Mouse (Mus musculus): ENCODE data around the gene Tuba1c. TPM values are rescaled to one million over a fixed set of nuclear protein-coding genes. Genes with fewer than 3 reads are reported as not detected.

Tuba1c gene
- total and polyA plus RNA-seq, 2 experiments from 2014 or later: 16.4 to 24.9 TPM

- no peak for TF ChIP-seq CTCF (IDR thresholded peaks at IDR 0.05; ENCODE audit: low read depth)
- DNase-seq (no peak), ATAC-seq (no peak)
- H3K9ac ChIP-seq: no peak overlapping the region
- H3K4me2 ChIP-seq (ENCODE audit: low read depth): no peak overlapping the region
- H3K9me3 ChIP-seq (ENCODE audit: low read length): no peaks in the 10 kb centered on the region
- H3K36me3 ChIP-seq (ENCODE audit: insufficient read depth): no peaks in the 10 kb centered on the region
- 83% methylated on average over 4 of the region's 4 CpGs for WGBS
- H3K4me3 ChIP-seq (ENCODE audit: low read depth, low read length): no peak overlapping the region
- H3K27me3 ChIP-seq (ENCODE audit: insufficient read depth, low read length): no peaks in the 10 kb centered on the region; the same call in 1 of the 2 replicates
- no peak overlapping the region for H3K27ac ChIP-seq (ENCODE audit: low read depth, low read length)
- H3K4me1 ChIP-seq (ENCODE audit: insufficient read depth): no peaks in the 10 kb centered on the region
Observed at GRCm38 (mm10) chr15:99031388-99031675, 1.6 kb downstream of the Tuba1c start.

DNA sequence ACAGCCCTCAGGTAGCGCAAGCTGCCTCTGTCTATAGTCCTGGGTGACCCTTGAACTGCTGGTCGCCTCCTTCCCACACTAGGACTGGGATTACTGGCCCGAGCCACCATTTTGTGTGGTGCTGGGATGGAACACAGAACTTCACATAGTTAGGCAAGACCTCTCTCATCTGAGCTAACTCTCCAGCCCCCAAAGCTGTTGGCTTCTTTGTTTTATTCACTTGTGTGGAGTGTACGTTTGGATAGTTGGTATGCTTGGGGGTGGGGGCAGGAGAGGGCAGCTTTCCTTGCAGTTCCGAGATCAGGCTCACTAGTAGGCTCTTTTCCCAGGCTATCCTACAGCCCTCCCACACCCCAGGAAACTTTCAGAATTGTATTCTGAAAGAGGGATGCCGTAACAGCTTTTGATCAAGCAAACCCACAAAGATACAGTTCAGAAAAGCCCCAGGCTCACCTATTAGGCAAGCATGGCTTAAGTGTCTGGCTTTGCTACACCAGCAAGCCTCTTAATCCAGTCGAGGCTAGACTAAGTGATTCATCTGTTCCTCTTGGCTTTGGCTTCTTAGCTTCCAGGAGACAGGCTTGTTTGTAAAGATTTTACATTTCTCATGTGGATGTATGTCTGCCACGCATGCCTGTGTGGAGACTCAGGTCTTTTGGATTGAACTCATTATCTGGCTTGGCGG, 2.5 kb downstream of the Tuba1c start:
- Histone ChIP-seq H3K4me1 (ENCODE audit: insufficient read depth) (no peaks in the 10 kb centered on the region), H3K4me3 (ENCODE audit: low read depth, low read length) (no peak overlapping the region), H3K36me3 (ENCODE audit: insufficient read depth) (no peaks in the 10 kb centered on the region), H3K9me3 (ENCODE audit: low read length) (no peaks in the 10 kb centered on the region), H3K27ac (ENCODE audit: low read depth, low read length) (no peak overlapping the region), H3K4me2 (ENCODE audit: low read depth) (no peak overlapping the region), H3K9ac (no peak overlapping the region), H3K27me3 (ENCODE audit: insufficient read depth, low read length) (no peaks in the 10 kb centered on the region; the same call in 1 of the 2 replicates)
- TF ChIP-seq CTCF (IDR thresholded peaks at IDR 0.05; ENCODE audit: low read depth): no peak
- no peak for DNase-seq
- no peak for ATAC-seq
- 70% methylated on average over 9 of the region's 9 CpGs for WGBS

- WGBS: 82% methylated on average over 7 of the region's 7 CpGs
- no peaks in the 10 kb centered on the region for H3K36me3 ChIP-seq (ENCODE audit: insufficient read depth)
Observed at GRCm38 (mm10) chr15:99032726-99033250, 3.1 kb downstream of the Tuba1c start.

GRCm38 (mm10) chr15:99033498-99034270, 4.0 kb downstream of the Tuba1c start:
- ATAC-seq: no peak
- Histone ChIP-seq H3K4me1 (ENCODE audit: insufficient read depth) (no peaks in the 10 kb centered on the region), H3K27me3 (ENCODE audit: insufficient read depth, low read length) (no peaks in the 10 kb centered on the region; the same call in 1 of the 2 replicates), H3K4me2 (ENCODE audit: low read depth) (no peak overlapping the region), H3K9ac (no peak overlapping the region), H3K36me3 (ENCODE audit: insufficient read depth) (no peaks in the 10 kb centered on the region), H3K4me3 (ENCODE audit: low read depth, low read length) (no peak overlapping the region), H3K27ac (ENCODE audit: low read depth, low read length) (no peak overlapping the region), H3K9me3 (ENCODE audit: low read length) (no peaks in the 10 kb centered on the region)
- TF ChIP-seq CTCF (IDR thresholded peaks at IDR 0.05; ENCODE audit: low read depth): no peak
- WGBS: 73% methylated on average over 7 of the region's 7 CpGs
- no peak for DNase-seq

More at GRCm38 (mm10) chr15:99032726-99033250, 3.1 kb downstream of the Tuba1c start:
- no peak for DNase-seq
- no peak overlapping the region for H3K27ac ChIP-seq (ENCODE audit: low read depth, low read length)
- no peaks in the 10 kb centered on the region for H3K9me3 ChIP-seq (ENCODE audit: low read length)
- no peak overlapping the region for H3K4me3 ChIP-seq (ENCODE audit: low read depth, low read length)
- no peak overlapping the region for H3K4me2 ChIP-seq (ENCODE audit: low read depth)
- H3K27me3 ChIP-seq (ENCODE audit: insufficient read depth, low read length): no peaks in the 10 kb centered on the region; the same call in 1 of the 2 replicates
- no peak for ATAC-seq
- no peak overlapping the region for H3K9ac ChIP-seq
- H3K4me1 ChIP-seq (ENCODE audit: insufficient read depth): no peaks in the 10 kb centered on the region
- no peak for TF ChIP-seq CTCF (IDR thresholded peaks at IDR 0.05; ENCODE audit: low read depth)

DNA sequence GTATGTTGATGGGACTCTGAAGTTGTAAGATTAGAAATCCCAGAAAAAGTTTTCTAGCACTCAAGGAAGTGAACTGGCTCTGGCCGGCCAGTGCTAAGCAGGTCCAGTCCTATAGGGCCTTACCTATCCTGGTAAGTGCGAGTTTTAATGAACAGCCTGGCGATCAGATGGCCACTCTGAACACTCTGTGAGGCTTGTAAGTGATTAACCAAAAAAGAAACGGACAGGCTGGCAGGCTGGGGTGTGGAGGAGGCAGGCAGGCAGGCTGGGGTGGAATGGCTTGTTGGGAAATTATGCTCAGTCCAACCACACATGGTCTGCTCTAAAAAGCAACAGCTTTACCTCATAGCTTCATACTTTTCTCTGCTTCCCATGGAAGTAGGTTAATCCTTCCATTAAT, 5.7 kb downstream of the Tuba1c start:
- DNase-seq (no peak), ATAC-seq (no peak)
- no peaks in the 10 kb centered on the region for H3K36me3 ChIP-seq (ENCODE audit: insufficient read depth)
- H3K9ac ChIP-seq: no peak overlapping the region
- H3K9me3 ChIP-seq (ENCODE audit: low read length): no peaks in the 10 kb centered on the region
- no peaks in the 10 kb centered on the region for H3K4me1 ChIP-seq (ENCODE audit: insufficient read depth)
- no peak overlapping the region for H3K4me2 ChIP-seq (ENCODE audit: low read depth)
- H3K27ac ChIP-seq (ENCODE audit: low read depth, low read length): no peak overlapping the region
- WGBS: 80% methylated on average over 4 of the region's 4 CpGs
- no peaks in the 10 kb centered on the region for H3K27me3 ChIP-seq (ENCODE audit: insufficient read depth, low read length)
- no peak overlapping the region for H3K4me3 ChIP-seq (ENCODE audit: low read depth, low read length)
- TF ChIP-seq CTCF (IDR thresholded peaks at IDR 0.05; ENCODE audit: low read depth): no peak

DNA sequence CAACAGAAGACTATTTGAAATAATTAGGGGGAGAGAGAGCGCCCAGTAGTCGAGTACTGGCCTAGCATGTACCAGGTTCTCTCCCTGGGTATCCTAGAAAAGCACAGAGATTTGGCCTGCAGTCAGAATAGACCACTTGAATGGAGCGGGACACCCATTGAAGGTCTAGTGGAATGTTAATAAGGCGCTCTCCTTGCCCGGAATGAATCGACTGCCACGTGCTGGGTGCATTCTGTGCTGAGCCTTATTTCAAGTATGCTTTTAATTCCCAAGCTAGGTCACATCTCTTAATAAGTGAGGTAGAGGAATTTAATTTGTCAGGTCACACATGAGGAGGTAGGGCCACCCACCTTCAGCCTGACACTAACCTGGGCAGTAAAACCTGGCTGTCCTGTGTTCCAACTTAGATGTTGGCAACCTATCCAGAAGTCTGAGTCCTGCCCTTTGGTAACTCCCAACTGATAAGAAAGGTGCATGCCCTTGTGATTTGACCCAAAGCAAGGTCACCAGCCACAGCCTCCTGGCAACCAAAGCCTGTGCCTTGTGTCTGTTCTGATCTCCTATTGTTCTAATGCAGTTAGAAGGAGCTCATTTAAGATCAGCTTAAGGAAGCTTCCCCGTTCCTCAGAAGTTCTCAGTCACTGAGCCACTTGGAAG, 6.7 kb downstream of the Tuba1c start:
- H3K27ac ChIP-seq (ENCODE audit: low read depth, low read length): no peak overlapping the region
- WGBS: 56% methylated on average over 8 of the region's 8 CpGs
- ATAC-seq (no peak), DNase-seq (no peak)
- no peak overlapping the region for H3K4me3 ChIP-seq (ENCODE audit: low read depth, low read length)
- TF ChIP-seq CTCF (IDR thresholded peaks at IDR 0.05; ENCODE audit: low read depth): no peak
- no peak overlapping the region for H3K4me2 ChIP-seq (ENCODE audit: low read depth)
- no peak overlapping the region for H3K9ac ChIP-seq
- H3K36me3 ChIP-seq (ENCODE audit: insufficient read depth): no peaks in the 10 kb centered on the region
- H3K9me3 ChIP-seq (ENCODE audit: low read length): no peaks in the 10 kb centered on the region
- no peaks in the 10 kb centered on the region for H3K27me3 ChIP-seq (ENCODE audit: insufficient read depth, low read length)
- no peaks in the 10 kb centered on the region for H3K4me1 ChIP-seq (ENCODE audit: insufficient read depth)

GRCm38 (mm10) chr15:99038025-99038424, 8.3 kb downstream of the Tuba1c start:
- H3K4me1 ChIP-seq (ENCODE audit: insufficient read depth): no peaks in the 10 kb centered on the region
- H3K9ac ChIP-seq: no peak overlapping the region
- H3K27me3 ChIP-seq (ENCODE audit: insufficient read depth, low read length): no peaks in the 10 kb centered on the region
- WGBS: 96% methylated on average over 1 of the region's 1 CpGs
- no peak overlapping the region for H3K27ac ChIP-seq (ENCODE audit: low read depth, low read length)
- H3K4me2 ChIP-seq (ENCODE audit: low read depth): no peak overlapping the region
- H3K4me3 ChIP-seq (ENCODE audit: low read depth, low read length): no peak overlapping the region
- DNase-seq (no peak), ATAC-seq (no peak)
- H3K9me3 ChIP-seq (ENCODE audit: low read length): no peaks in the 10 kb centered on the region
- H3K36me3 ChIP-seq (ENCODE audit: insufficient read depth): no peaks in the 10 kb centered on the region
- no peak for TF ChIP-seq CTCF (IDR thresholded peaks at IDR 0.05; ENCODE audit: low read depth)

Data from forebrain, postnatal 0 days (tissue).